Mouse (Mus musculus): Measurements from ENCODE around the gene Wdr17. TPM values are rescaled to one million over a fixed set of nuclear protein-coding genes. Genes with fewer than 3 reads are reported as not detected.

Gene Wdr17
- polyA plus RNA-seq, 1 experiment, result 1.5 TPM

DNA sequence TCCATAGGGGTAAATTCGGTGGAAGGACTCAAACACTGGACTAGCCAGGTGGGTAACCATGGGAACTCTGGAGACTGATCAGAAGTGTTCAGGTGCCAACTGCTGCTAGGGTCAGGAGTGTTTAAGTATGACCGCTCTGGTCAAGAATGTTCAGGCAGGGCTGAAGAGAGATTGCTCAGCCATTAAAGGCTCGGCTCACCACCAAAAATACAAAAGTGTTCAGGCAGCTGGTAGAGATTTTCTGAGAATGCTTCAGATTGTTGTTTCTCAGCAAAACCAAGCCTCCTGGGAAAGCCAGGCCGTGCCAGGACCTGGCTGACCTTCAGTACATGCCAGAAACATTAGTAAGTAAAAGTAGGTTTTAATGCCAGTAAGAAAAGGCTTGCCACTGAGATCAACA lies 276.7 kb downstream of the Wdr17 start:
- Histone ChIP-seq H3K4me1 (ENCODE audit: control insufficient read depth, insufficient read depth, low read length) (peaks cover 6% of the 10 kb centered on the region), H3K4me3 (ENCODE audit: insufficient read depth, low read length) (no peak overlapping the region), H3K27ac (ENCODE audit: insufficient read depth, low read length) (peak overlapping the region; percentile 94)
- TF ChIP-seq CTCF (IDR thresholded peaks at IDR 0.05; ENCODE audit: borderline replicate concordance, insufficient read depth, low read length) (no peak), POLR2A (IDR thresholded peaks at IDR 0.05; ENCODE audit: low read depth, low read length) (no peak)

GRCm38 (mm10) chr8:54609336-54609735 lies 277.6 kb downstream of the Wdr17 start:
- peak overlapping the region; percentile 79 for H3K27ac ChIP-seq (ENCODE audit: insufficient read depth, low read length)
- H3K4me1 ChIP-seq (ENCODE audit: control insufficient read depth, insufficient read depth, low read length), result peaks cover 6% of the 10 kb centered on the region
- H3K4me3 ChIP-seq (ENCODE audit: insufficient read depth, low read length), result no peak overlapping the region
- TF ChIP-seq POLR2A (IDR thresholded peaks at IDR 0.05; ENCODE audit: low read depth, low read length), result no peak
- TF ChIP-seq CTCF (IDR thresholded peaks at IDR 0.05; ENCODE audit: borderline replicate concordance, insufficient read depth, low read length), result no peak

- H3K4me3 ChIP-seq (ENCODE audit: insufficient read depth, low read length), result no peak overlapping the region
- H3K4me1 ChIP-seq (ENCODE audit: control insufficient read depth, insufficient read depth, low read length), result no peaks in the 10 kb centered on the region
- TF ChIP-seq CTCF (IDR thresholded peaks at IDR 0.05; ENCODE audit: borderline replicate concordance, insufficient read depth, low read length) (no peak), POLR2A (IDR thresholded peaks at IDR 0.05; ENCODE audit: low read depth, low read length) (no peak)
- no peak overlapping the region for H3K27ac ChIP-seq (ENCODE audit: insufficient read depth, low read length)
Observed at GRCm38 (mm10) chr8:54603440-54603839, 283.5 kb downstream of the Wdr17 start.

DNA sequence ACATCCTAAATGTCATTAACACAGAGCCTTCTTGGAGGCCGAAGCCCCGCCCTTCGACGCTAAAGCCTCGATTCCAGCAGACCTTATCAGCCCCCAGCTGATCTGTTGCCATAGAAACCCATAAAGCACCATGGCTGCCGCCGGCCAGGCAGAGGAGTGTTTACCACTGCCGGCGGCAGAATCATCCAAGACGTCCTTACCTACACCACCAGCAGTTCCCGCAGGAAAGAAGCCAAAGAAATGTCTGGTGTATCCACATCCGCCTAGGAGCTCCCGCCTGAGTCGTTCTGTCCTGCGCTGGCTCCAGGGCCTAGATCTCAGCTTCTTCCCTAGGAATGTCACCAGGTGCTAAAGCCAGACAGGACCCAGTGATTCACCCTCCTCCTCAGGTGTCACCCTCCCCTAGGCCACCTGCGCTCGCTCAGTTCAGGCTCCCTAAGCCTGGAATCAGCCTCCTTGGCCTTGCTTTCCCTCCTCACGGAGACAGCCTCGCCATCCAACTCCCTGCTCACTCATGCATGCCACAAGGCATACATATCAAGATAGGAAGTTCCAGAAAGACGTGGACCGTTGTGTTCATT lies 286.2 kb downstream of the Wdr17 start, which contains the start of gene Spata4:
TSS of gene Spata4 (plus strand) at position 111 of the 581 bp plus-strand sequence.
- Histone ChIP-seq H3K4me3 (ENCODE audit: insufficient read depth, low read length) (no peak within 1 kb of the TSS), H3K27ac (ENCODE audit: insufficient read depth, low read length) (no peak within 1 kb of the TSS), H3K4me1 (ENCODE audit: control insufficient read depth, insufficient read depth, low read length) (no peaks in the 10 kb centered on the region)
- TF ChIP-seq CTCF (IDR thresholded peaks at IDR 0.05; ENCODE audit: borderline replicate concordance, insufficient read depth, low read length) (no peak), POLR2A (IDR thresholded peaks at IDR 0.05; ENCODE audit: low read depth, low read length) (no peak)

DNA sequence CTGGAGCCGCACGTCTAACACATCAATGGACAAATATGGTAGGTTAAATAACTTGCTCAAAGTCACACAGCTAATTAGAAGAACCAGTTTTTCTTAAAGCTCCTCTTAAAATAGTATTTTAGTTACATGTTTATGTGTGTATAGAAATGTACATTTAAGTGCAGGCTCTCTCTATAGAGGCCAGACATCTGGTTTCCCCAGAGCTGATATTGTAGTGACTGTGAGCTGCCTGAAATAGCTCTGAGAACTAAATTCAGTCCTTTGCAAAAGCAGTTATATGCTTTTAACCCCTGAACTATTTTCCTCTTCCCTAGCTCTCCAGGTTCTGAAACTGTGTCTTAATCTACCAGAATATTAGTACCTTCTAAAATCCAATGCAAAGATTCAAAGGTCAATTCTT lies 289.6 kb downstream of the Wdr17 start:
- Histone ChIP-seq H3K27ac (ENCODE audit: insufficient read depth, low read length) (no peak overlapping the region), H3K4me3 (ENCODE audit: insufficient read depth, low read length) (no peak overlapping the region), H3K4me1 (ENCODE audit: control insufficient read depth, insufficient read depth, low read length) (no peaks in the 10 kb centered on the region)
- no peak for TF ChIP-seq POLR2A (IDR thresholded peaks at IDR 0.05; ENCODE audit: low read depth, low read length)
- TF ChIP-seq CTCF (IDR thresholded peaks at IDR 0.05; ENCODE audit: borderline replicate concordance, insufficient read depth, low read length), result no peak

GRCm38 (mm10) chr8:54596940-54597339 lies 290.0 kb downstream of the Wdr17 start:
- H3K27ac ChIP-seq (ENCODE audit: insufficient read depth, low read length), result no peak overlapping the region
- TF ChIP-seq POLR2A (IDR thresholded peaks at IDR 0.05; ENCODE audit: low read depth, low read length) (no peak), CTCF (IDR thresholded peaks at IDR 0.05; ENCODE audit: borderline replicate concordance, insufficient read depth, low read length) (no peak)

GRCm38 (mm10) chr8:54596051-54596450 lies 290.9 kb downstream of the Wdr17 start:
- Histone ChIP-seq H3K4me1 (ENCODE audit: control insufficient read depth, insufficient read depth, low read length) (no peaks in the 10 kb centered on the region), H3K4me3 (ENCODE audit: insufficient read depth, low read length) (no peak overlapping the region), H3K27ac (ENCODE audit: insufficient read depth, low read length) (no peak overlapping the region)
- TF ChIP-seq CTCF (IDR thresholded peaks at IDR 0.05; ENCODE audit: borderline replicate concordance, insufficient read depth, low read length), result no peak
- no peak for TF ChIP-seq POLR2A (IDR thresholded peaks at IDR 0.05; ENCODE audit: low read depth, low read length)

More at GRCm38 (mm10) chr8:54596940-54597339, 290.0 kb downstream of the Wdr17 start:
- Histone ChIP-seq H3K4me1 (ENCODE audit: control insufficient read depth, insufficient read depth, low read length) (no peaks in the 10 kb centered on the region), H3K4me3 (ENCODE audit: insufficient read depth, low read length) (no peak overlapping the region)

DNA sequence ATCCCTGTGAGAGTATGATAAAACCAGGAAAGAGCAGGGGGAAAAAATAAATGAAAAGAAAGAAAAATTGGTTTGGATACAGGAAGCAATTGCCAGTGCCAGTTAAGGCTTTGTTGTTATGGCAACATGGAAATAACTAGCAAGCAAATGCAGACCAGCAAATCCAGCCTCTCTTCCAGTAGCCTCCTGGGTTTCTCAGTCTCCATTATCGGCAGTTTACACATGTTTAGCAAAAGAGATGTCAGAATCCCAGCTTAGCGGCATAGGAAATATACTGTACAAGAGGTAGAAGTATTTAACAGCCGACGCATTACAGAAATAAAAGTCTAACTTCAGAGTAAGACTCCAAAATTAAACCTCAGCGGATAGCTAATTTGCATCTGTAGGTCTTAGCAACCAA lies 292.4 kb downstream of the Wdr17 start:
- Histone ChIP-seq H3K4me3 (ENCODE audit: insufficient read depth, low read length) (no peak overlapping the region), H3K4me1 (ENCODE audit: control insufficient read depth, insufficient read depth, low read length) (no peaks in the 10 kb centered on the region), H3K27ac (ENCODE audit: insufficient read depth, low read length) (no peak overlapping the region)
- TF ChIP-seq POLR2A (IDR thresholded peaks at IDR 0.05; ENCODE audit: low read depth, low read length) (no peak), CTCF (IDR thresholded peaks at IDR 0.05; ENCODE audit: borderline replicate concordance, insufficient read depth, low read length) (no peak)

DNA sequence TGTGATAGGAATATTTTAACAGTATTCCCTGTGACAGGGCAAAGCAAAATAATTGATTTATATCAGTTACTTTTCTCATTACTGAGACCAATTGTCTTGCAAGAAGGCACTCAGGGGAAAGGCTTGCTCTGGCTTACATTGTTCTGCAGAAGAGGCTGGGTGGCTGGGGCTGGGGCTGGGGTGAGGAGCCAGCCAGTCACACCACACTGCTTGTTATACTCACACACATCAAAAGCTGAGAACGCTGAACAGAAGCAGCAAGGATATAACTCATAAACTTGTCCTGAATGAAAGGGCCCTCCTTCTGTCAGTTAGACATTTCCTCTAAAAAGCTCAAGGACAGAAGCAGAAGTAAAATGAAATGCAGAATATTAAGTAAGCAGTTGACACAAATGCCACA lies 304.1 kb downstream of the Wdr17 start:
- TF ChIP-seq POLR2A (IDR thresholded peaks at IDR 0.05; ENCODE audit: low read depth, low read length) (no peak), CTCF (IDR thresholded peaks at IDR 0.05; ENCODE audit: borderline replicate concordance, insufficient read depth, low read length) (no peak)
- no peaks in the 10 kb centered on the region; the same call in 1 of the 2 replicates for H3K4me1 ChIP-seq (ENCODE audit: control insufficient read depth, insufficient read depth, low read length)
- no peak overlapping the region for H3K4me3 ChIP-seq (ENCODE audit: insufficient read depth, low read length)
- H3K27ac ChIP-seq (ENCODE audit: insufficient read depth, low read length), result no peak overlapping the region

- Histone ChIP-seq H3K4me1 (ENCODE audit: control insufficient read depth, insufficient read depth, low read length) (no peaks in the 10 kb centered on the region; the same call in 1 of the 2 replicates), H3K4me3 (ENCODE audit: insufficient read depth, low read length) (no peak overlapping the region), H3K27ac (ENCODE audit: insufficient read depth, low read length) (no peak overlapping the region)
- TF ChIP-seq CTCF (IDR thresholded peaks at IDR 0.05; ENCODE audit: borderline replicate concordance, insufficient read depth, low read length) (no peak), POLR2A (IDR thresholded peaks at IDR 0.05; ENCODE audit: low read depth, low read length) (no peak)
Observed at GRCm38 (mm10) chr8:54581436-54581835, 305.5 kb downstream of the Wdr17 start.

Other genes starting within 250 kb of the Wdr17 start
- 0.90 TPM in 1 of 2 replicates, not detected in the other for gene Gpm6a, start 67.7 kb upstream of the Wdr17 start, polyA plus RNA-seq (2011; ENCODE audit: insufficient read length, low read depth, missing spikeins)